Mouse (Mus musculus): ENCODE measurements around the gene 2010111I01Rik.
A peak's percentile ranks its signal among the peaks of the same experiment; 100 is the strongest.

- peak; percentile 70 to 98 (median 96) for TF ChIP-seq CTCF (IDR thresholded peaks at IDR 0.05 in 2 of 3, conservative IDR thresholded peaks at IDR 0.05 in 1 of 3; ENCODE audit: control insufficient read depth in 1 of 3, insufficient read depth in 1 of 3, low read depth in 2 of 3, low read length in 3 of 3, poor library complexity in 1 of 3, severe bottlenecking in 1 of 3)
- no peak for TF ChIP-seq MAX (IDR thresholded peaks at IDR 0.05; ENCODE audit: low read length)
- no peak for TF ChIP-seq EP300 (IDR thresholded peaks at IDR 0.05; ENCODE audit: low read depth in 1 of 2, low read length in 2 of 2)
- TF ChIP-seq POLR2A (IDR thresholded peaks at IDR 0.05; ENCODE audit: control insufficient read depth in 1 of 2, insufficient read depth in 1 of 2, low read depth in 1 of 2, low read length in 2 of 2, poor library complexity in 1 of 2) = no peak
- TF ChIP-seq ZNF384 (IDR thresholded peaks at IDR 0.05; ENCODE audit: low read depth, low read length) = no peak
- TF ChIP-seq TCF12 (IDR thresholded peaks at IDR 0.05; ENCODE audit: low read depth, low read length) = no peak
- TF ChIP-seq CHD2 (IDR thresholded peaks at IDR 0.05; ENCODE audit: low read length) = no peak
- no peak for TF ChIP-seq MXI1 (IDR thresholded peaks at IDR 0.05; ENCODE audit: low read depth, low read length)
- no peak for TF ChIP-seq E2F4 (IDR thresholded peaks at IDR 0.05; ENCODE audit: borderline replicate concordance, low read depth, low read length)
- TF ChIP-seq MAZ (IDR thresholded peaks at IDR 0.05; ENCODE audit: low read depth, low read length) = no peak
These were observed 368.0 kb downstream of the 2010111I01Rik start for GRCm38 (mm10) chr13:63332576-63333300.

Data from MEL (cell line).